Mouse (Mus musculus): ENCODE results near the gene Macrod2. TPM values are rescaled to one million over a fixed set of nuclear protein-coding genes. Genes with fewer than 3 reads are reported as not detected.
A peak's percentile ranks its signal among the peaks of the same experiment; 100 is the strongest.

Macrod2 gene
- total RNA-seq, 2 experiments from 2014 or later, result 99.1 to 108 TPM

- DNase-seq, result no peak
- intact Hi-C loops (cut with DNase I), result no loop called here
Observed at GRCm38 (mm10) chr2:142030756-142031646, 1635.9 kb downstream of the Macrod2 start.

- no peak for DNase-seq
- intact Hi-C loops (cut with DNase I), result loop anchor here (5.0 kb wide), 1 partner anchor 1383 kb away; the partner anchor contains the start of gene Flrt3
Observed at GRCm38 (mm10) chr2:142055576-142055975, 1660.5 kb downstream of the Macrod2 start.

GRCm38 (mm10) chr2:142057889-142058750 lies 1663.0 kb downstream of the Macrod2 start:
- DNase-seq, result peak; percentile 87
- intact Hi-C loops (cut with DNase I), result loop anchor here (5.0 kb wide), 1 partner anchor 1386 kb away; the partner anchor contains the start of gene Flrt3

GRCm38 (mm10) chr2:142058751-142059090 lies 1663.6 kb downstream of the Macrod2 start:
- intact Hi-C loops (cut with DNase I), result loop anchor here (5.0 kb wide), 1 partner anchor 1386 kb away; the partner anchor contains the start of gene Flrt3
- DNase-seq, result no peak

- intact Hi-C loops (cut with DNase I), result no loop called here
- DNase-seq, result no peak
Observed at GRCm38 (mm10) chr2:142108947-142109346, 1713.8 kb downstream of the Macrod2 start.

- DNase-seq, result no peak
- intact Hi-C loops (cut with DNase I), result no loop called here
Observed at GRCm38 (mm10) chr2:142116623-142117022, 1721.5 kb downstream of the Macrod2 start.

GRCm38 (mm10) chr2:142128109-142128508 lies 1733.0 kb downstream of the Macrod2 start:
- DNase-seq, result no peak
- intact Hi-C loops (cut with DNase I), result no loop called here

GRCm38 (mm10) chr2:142129166-142129565 lies 1734.1 kb downstream of the Macrod2 start:
- no peak for DNase-seq
- intact Hi-C loops (cut with DNase I), result no loop called here

- DNase-seq, result no peak
- intact Hi-C loops (cut with DNase I), result no loop called here
Observed at GRCm38 (mm10) chr2:142149310-142149709, 1754.2 kb downstream of the Macrod2 start.

GRCm38 (mm10) chr2:142163506-142164275 lies 1768.6 kb downstream of the Macrod2 start:
- DNase-seq, result peak; percentile 8
- intact Hi-C loops (cut with DNase I), result no loop called here

- DNase-seq, result no peak
- intact Hi-C loops (cut with DNase I), result no loop called here
Observed at GRCm38 (mm10) chr2:142169649-142170048, 1774.5 kb downstream of the Macrod2 start.

GRCm38 (mm10) chr2:142172706-142173105 lies 1777.6 kb downstream of the Macrod2 start:
- intact Hi-C loops (cut with DNase I), result no loop called here
- DNase-seq, result no peak

GRCm38 (mm10) chr2:142174039-142174438 lies 1778.9 kb downstream of the Macrod2 start:
- intact Hi-C loops (cut with DNase I), result no loop called here
- DNase-seq, result peak; percentile 30

GRCm38 (mm10) chr2:142186922-142187321 lies 1791.8 kb downstream of the Macrod2 start:
- intact Hi-C loops (cut with DNase I), result no loop called here
- no peak for DNase-seq

GRCm38 (mm10) chr2:142187428-142187827 lies 1792.3 kb downstream of the Macrod2 start:
- DNase-seq, result peak; percentile 41
- intact Hi-C loops (cut with DNase I), result no loop called here

- intact Hi-C loops (cut with DNase I), result no loop called here
- no peak for DNase-seq
Observed at GRCm38 (mm10) chr2:142217371-142217770, 1822.3 kb downstream of the Macrod2 start.

- DNase-seq, result peak; percentile 5
- intact Hi-C loops (cut with DNase I), result no loop called here
Observed at GRCm38 (mm10) chr2:142222137-142222921, 1827.2 kb downstream of the Macrod2 start.

- DNase-seq, result no peak
- intact Hi-C loops (cut with DNase I), result no loop called here
Observed at GRCm38 (mm10) chr2:142222926-142223325, 1827.8 kb downstream of the Macrod2 start.

- no peak for DNase-seq
- intact Hi-C loops (cut with DNase I), result no loop called here
Observed at GRCm38 (mm10) chr2:142230985-142231549, 1836.0 kb downstream of the Macrod2 start.

All from left cerebral cortex, postnatal 4 days (tissue).